Mouse (Mus musculus) hindbrain, embryonic 13.5 days (tissue): ENCODE measurements around the gene Pomt2. TPM values are rescaled to one million over a fixed set of nuclear protein-coding genes. Genes with fewer than 3 reads are reported as not detected.

Source experiments
- ATAC-seq: fragments of 200-750 bp; cut with Nextera tagmentation; 2 replicates; pipeline ENCODE4 v1.8.0; 2017; ENCODE audit warnings: moderate TSS enrichment; ENCODE audit not compliant: low FRiP score
- H3K27ac ChIP-seq: fragments of 300-500 bp; sonication (generic); 2 replicates; pipeline ENCODE4 v1.5.1; 2015; ENCODE audit warnings: inconsistent platforms, mild to moderate bottlenecking, moderate library complexity
- H3K27me3 ChIP-seq: fragments of 300-500 bp; sonication (generic); 2 replicates; pipeline ENCODE4 v1.6.1; 2015; ENCODE audit warnings: mild to moderate bottlenecking, inconsistent platforms
- H3K36me3 ChIP-seq: fragments of 300-500 bp; sonication (generic); 2 replicates; pipeline ENCODE4 v1.6.1; 2015; ENCODE audit warnings: mild to moderate bottlenecking, inconsistent platforms
- H3K4me1 ChIP-seq: fragments of 300-500 bp; sonication (generic); replicated peaks from 2 replicates; pipeline ENCODE4 v1.6.1; 2015; ENCODE audit warnings: inconsistent platforms
- H3K4me2 ChIP-seq: fragments of 300-500 bp; sonication (generic); 2 replicates; pipeline ENCODE4 v1.6.1; 2015; ENCODE audit warnings: inconsistent platforms, mild to moderate bottlenecking, moderate library complexity
- H3K4me3 ChIP-seq: fragments of 300-500 bp; sonication (generic); 2 replicates; pipeline ENCODE4 v1.5.1; 2015; ENCODE audit warnings: mild to moderate bottlenecking, inconsistent platforms
- H3K9ac ChIP-seq: fragments of 300-500 bp; sonication (generic); 2 replicates; pipeline ENCODE4 v1.6.1; 2015; ENCODE audit warnings: mild to moderate bottlenecking, inconsistent platforms
- H3K9me3 ChIP-seq: fragments of 300-500 bp; sonication (generic); 2 replicates; pipeline ENCODE4 v1.6.1; 2016; ENCODE audit warnings: inconsistent platforms
- WGBS: fragments of 180-500 bp; shearing (Covaris S2); methylation state at CpG from one replicate; pipeline ENCODE4 v1.1.7; 2015; 5-methylcytosine and 5-hydroxymethylcytosine counted together
- polyA plus RNA-seq: library from polyadenylated mRNA; unstranded; fragments of >200 nt; fragmentation: Nextera tagmentation; extraction: Ambion mirVana; gene quantifications from 2 replicates; pipeline ENCODE4 v1.2.1, GENCODE M21; 2015

Pomt2 gene
- polyA plus RNA-seq, 1 experiment from 2014 or later, result 11.5 TPM

- Histone ChIP-seq H3K4me3 (peak overlapping the region; percentile 92), H3K27me3 (no peaks in the 10 kb centered on the region), H3K36me3 (peaks cover 8% of the 10 kb centered on the region), H3K9me3 (no peaks in the 10 kb centered on the region), H3K4me1 (peaks cover 22% of the 10 kb centered on the region), H3K4me2 (peak overlapping the region; percentile 74), H3K9ac (peak overlapping the region; percentile 81), H3K27ac (peak overlapping the region; percentile 97)
- ATAC-seq, result no peak
- WGBS, result 17% methylated on average over 15 of the region's 15 CpGs
Measured at GRCm38 (mm10) chr12:87148136-87148535, 368 bp upstream of the Pomt2 start.

- peak within 1 kb of the TSS; percentile 81 for H3K9ac ChIP-seq
- peak; percentile 93 for ATAC-seq
Measured at GRCm38 (mm10) chr12:87146966-87147365, 802 bp downstream of the Pomt2 start, which contains the start of gene Gstz1. Gene Gstz1 (plus strand): TSS chr12:87147165.

GRCm38 (mm10) chr12:87142156-87142555 is 5.6 kb downstream of the Pomt2 start:
- Histone ChIP-seq H3K27ac (no peak overlapping the region), H3K4me3 (no peak overlapping the region), H3K9ac (no peak overlapping the region), H3K4me2 (no peak overlapping the region), H3K4me1 (peaks cover 25% of the 10 kb centered on the region), H3K9me3 (no peaks in the 10 kb centered on the region), H3K36me3 (0 out of 2 replicates have a peak, but pooled peaks cover 3% of the 10 kb centered on the region), H3K27me3 (no peaks in the 10 kb centered on the region)
- ATAC-seq, result no peak
- WGBS, result 87% methylated on average over 2 of the region's 2 CpGs

More at GRCm38 (mm10) chr12:87146966-87147365, 802 bp downstream of the Pomt2 start, which contains the start of gene Gstz1:
- H3K9me3 ChIP-seq, result no peaks in the 10 kb centered on the region
- peak within 1 kb of the TSS; percentile 97 for H3K27ac ChIP-seq
- peaks cover 22% of the 10 kb centered on the region for H3K4me1 ChIP-seq
- peak within 1 kb of the TSS; percentile 74 for H3K4me2 ChIP-seq
- peak within 1 kb of the TSS; percentile 92 for H3K4me3 ChIP-seq
- peaks cover 8% of the 10 kb centered on the region for H3K36me3 ChIP-seq
- under 1% methylated on average over 27 of the region's 27 CpGs for WGBS
- no peaks in the 10 kb centered on the region for H3K27me3 ChIP-seq

- peak overlapping the region; percentile 71 for H3K27ac ChIP-seq
- no peak for ATAC-seq
- H3K9ac ChIP-seq, result no peak overlapping the region
Measured at GRCm38 (mm10) chr12:87138768-87139167, 9.0 kb downstream of the Pomt2 start.

GRCm38 (mm10) chr12:87138342-87138701 is 9.4 kb downstream of the Pomt2 start:
- Histone ChIP-seq H3K4me1 (peaks cover 12% of the 10 kb centered on the region), H3K9ac (no peak overlapping the region), H3K9me3 (no peaks in the 10 kb centered on the region), H3K27ac (peak overlapping the region; percentile 78), H3K27me3 (no peaks in the 10 kb centered on the region), H3K4me3 (no peak overlapping the region), H3K36me3 (peaks cover 25% of the 10 kb centered on the region), H3K4me2 (no peak overlapping the region)
- ATAC-seq, result peak; percentile 36; the same call in 1 of the 2 replicates
- WGBS, result 20% methylated on average over 2 of the region's 2 CpGs

More at GRCm38 (mm10) chr12:87138768-87139167, 9.0 kb downstream of the Pomt2 start:
- H3K4me3 ChIP-seq, result no peak overlapping the region
- WGBS, result 48% methylated on average over 2 of the region's 2 CpGs
- H3K9me3 ChIP-seq, result no peaks in the 10 kb centered on the region
- H3K4me1 ChIP-seq, result peaks cover 12% of the 10 kb centered on the region
- peaks cover 21% of the 10 kb centered on the region for H3K36me3 ChIP-seq
- no peak overlapping the region for H3K4me2 ChIP-seq
- no peaks in the 10 kb centered on the region for H3K27me3 ChIP-seq

- no peaks in the 10 kb centered on the region for H3K27me3 ChIP-seq
- no peaks in the 10 kb centered on the region for H3K9me3 ChIP-seq
- H3K9ac ChIP-seq, result no peak overlapping the region
- peak overlapping the region; percentile 78 for H3K27ac ChIP-seq
- H3K36me3 ChIP-seq, result peaks cover 27% of the 10 kb centered on the region
- no peak overlapping the region for H3K4me2 ChIP-seq
- no peak overlapping the region for H3K4me3 ChIP-seq
- peak; percentile 69; the same call in 1 of the 2 replicates for ATAC-seq
- 55% methylated on average over 15 of the region's 15 CpGs for WGBS
- H3K4me1 ChIP-seq, result peaks cover 12% of the 10 kb centered on the region
Measured at GRCm38 (mm10) chr12:87137439-87138341, 10.1 kb downstream of the Pomt2 start.

GRCm38 (mm10) chr12:87132784-87133183 is 15.0 kb downstream of the Pomt2 start:
- no peaks in the 10 kb centered on the region for H3K27me3 ChIP-seq
- H3K9me3 ChIP-seq, result no peaks in the 10 kb centered on the region
- peaks cover 8% of the 10 kb centered on the region for H3K4me1 ChIP-seq
- H3K27ac ChIP-seq, result no peak overlapping the region
- no peak overlapping the region for H3K4me2 ChIP-seq
- H3K36me3 ChIP-seq, result peaks cover 57% of the 10 kb centered on the region
- ATAC-seq, result no peak
- H3K4me3 ChIP-seq, result no peak overlapping the region
- H3K9ac ChIP-seq, result no peak overlapping the region
- WGBS, result 94% methylated on average over 9 of the region's 9 CpGs

GRCm38 (mm10) chr12:87132210-87132609 is 15.6 kb downstream of the Pomt2 start:
- H3K27me3 ChIP-seq, result no peaks in the 10 kb centered on the region
- no peak overlapping the region for H3K4me3 ChIP-seq
- no peak overlapping the region for H3K27ac ChIP-seq
- 94% methylated on average over 6 of the region's 6 CpGs for WGBS
- H3K36me3 ChIP-seq, result peaks cover 60% of the 10 kb centered on the region
- no peaks in the 10 kb centered on the region for H3K9me3 ChIP-seq
- no peak for ATAC-seq
- H3K4me2 ChIP-seq, result no peak overlapping the region
- H3K9ac ChIP-seq, result no peak overlapping the region
- H3K4me1 ChIP-seq, result peaks cover 3% of the 10 kb centered on the region; the same call in 1 of the 2 replicates

GRCm38 (mm10) chr12:87131619-87132018 is 16.1 kb downstream of the Pomt2 start:
- Histone ChIP-seq H3K4me3 (no peak overlapping the region), H3K9ac (no peak overlapping the region), H3K9me3 (no peaks in the 10 kb centered on the region), H3K36me3 (peaks cover 63% of the 10 kb centered on the region), H3K27ac (0 out of 2 replicates have a peak overlapping the region, but pooled peaks have one; percentile 30), H3K4me1 (peaks cover 3% of the 10 kb centered on the region; the same call in 1 of the 2 replicates), H3K27me3 (no peaks in the 10 kb centered on the region), H3K4me2 (no peak overlapping the region)
- ATAC-seq, result no peak
- 62% methylated on average over 3 of the region's 3 CpGs for WGBS

GRCm38 (mm10) chr12:87131181-87131580 is 16.6 kb downstream of the Pomt2 start:
- WGBS, result 57% methylated on average over 2 of the region's 2 CpGs
- no peaks in the 10 kb centered on the region for H3K9me3 ChIP-seq
- H3K27ac ChIP-seq, result 0 out of 2 replicates have a peak overlapping the region, but pooled peaks have one; percentile 30
- no peak for ATAC-seq
- H3K9ac ChIP-seq, result no peak overlapping the region
- no peak overlapping the region for H3K4me3 ChIP-seq
- no peak overlapping the region for H3K4me2 ChIP-seq
- H3K36me3 ChIP-seq, result peaks cover 62% of the 10 kb centered on the region
- H3K27me3 ChIP-seq, result no peaks in the 10 kb centered on the region
- H3K4me1 ChIP-seq, result peaks cover 3% of the 10 kb centered on the region; the same call in 1 of the 2 replicates

GRCm38 (mm10) chr12:87130224-87130623 is 17.5 kb downstream of the Pomt2 start:
- H3K9ac ChIP-seq, result no peak overlapping the region
- no peak overlapping the region for H3K4me2 ChIP-seq
- H3K9me3 ChIP-seq, result no peaks in the 10 kb centered on the region
- H3K27me3 ChIP-seq, result no peaks in the 10 kb centered on the region
- H3K27ac ChIP-seq, result no peak overlapping the region
- no peak for ATAC-seq
- H3K4me3 ChIP-seq, result no peak overlapping the region
- peaks cover 60% of the 10 kb centered on the region for H3K36me3 ChIP-seq
- 93% methylated on average over 4 of the region's 4 CpGs for WGBS
- H3K4me1 ChIP-seq, result peaks cover 3% of the 10 kb centered on the region; the same call in 1 of the 2 replicates

GRCm38 (mm10) chr12:87127256-87127655 is 20.5 kb downstream of the Pomt2 start:
- Histone ChIP-seq H3K27me3 (no peaks in the 10 kb centered on the region), H3K4me2 (no peak overlapping the region), H3K9me3 (no peaks in the 10 kb centered on the region), H3K9ac (no peak overlapping the region), H3K36me3 (peaks cover 67% of the 10 kb centered on the region), H3K4me1 (peaks cover 3% of the 10 kb centered on the region; the same call in 1 of the 2 replicates), H3K27ac (no peak overlapping the region), H3K4me3 (no peak overlapping the region)
- no peak for ATAC-seq
- 89% methylated on average over 4 of the region's 4 CpGs for WGBS
